Mouse (Mus musculus): Measurements from ENCODE around the gene Reg3d. TPM values are rescaled to one million over a fixed set of nuclear protein-coding genes. Genes with fewer than 3 reads are reported as not detected.

Reg3d gene
- total and polyA plus RNA-seq, 2 experiments from 2014 or later, result not detected

GRCm38 (mm10) chr6:78327798-78328197 is 50.9 kb downstream of the Reg3d start:
- Histone ChIP-seq H3K4me1 (ENCODE audit: insufficient read depth, low read length) (no peaks in the 10 kb centered on the region), H3K27ac (ENCODE audit: low read depth, low read length) (no peak overlapping the region), H3K9me3 (ENCODE audit: low read length) (no peaks in the 10 kb centered on the region), H3K27me3 (ENCODE audit: insufficient read depth, low read length) (no peaks in the 10 kb centered on the region), H3K9ac (replicated peaks; ENCODE audit: low read length, poor library complexity, severe bottlenecking) (no peak overlapping the region), H3K4me3 (ENCODE audit: low read depth, low read length) (no peak overlapping the region), H3K36me3 (ENCODE audit: insufficient read depth, low read length) (no peaks in the 10 kb centered on the region), H3K4me2 (ENCODE audit: low read depth, low read length, poor library complexity, severe bottlenecking) (no peak overlapping the region)
- DNase-seq (ENCODE audit: low spot score) (peak; percentile 62), ATAC-seq (ENCODE audit: low FRiP score) (no peak)
- TF ChIP-seq CTCF (IDR thresholded peaks at IDR 0.05), result peak; percentile 74

Other genes starting within 250 kb of the Reg3d start
- gene Reg3b, start 8.2 kb downstream of the Reg3d start, total RNA-seq (2014; rRNA removed), result not detected in 2 replicates
- gene Reg3b, start 8.2 kb downstream of the Reg3d start, polyA plus RNA-seq (2015; fragmentation: Nextera tagmentation; extraction: Ambion mirVana), result 0.23 and 0.37 TPM in 2 replicates
- not detected in 2 replicates for gene Reg3a, start 1.8 kb upstream of the Reg3d start, total RNA-seq (2014; rRNA removed)
- not detected in 2 replicates for gene Reg3a, start 1.8 kb upstream of the Reg3d start, polyA plus RNA-seq (2015; fragmentation: Nextera tagmentation; extraction: Ambion mirVana)
- gene Reg2, start 16.8 kb upstream of the Reg3d start, total RNA-seq (2014; rRNA removed), result not detected in 2 replicates
- not detected in 2 replicates for gene Reg2, start 16.8 kb upstream of the Reg3d start, polyA plus RNA-seq (2015; fragmentation: Nextera tagmentation; extraction: Ambion mirVana)
- not detected in 2 replicates for gene Reg1, start 43.8 kb upstream of the Reg3d start, total RNA-seq (2014; rRNA removed)
- not detected in 2 replicates for gene Reg1, start 43.8 kb upstream of the Reg3d start, polyA plus RNA-seq (2015; fragmentation: Nextera tagmentation; extraction: Ambion mirVana)
- not detected in 2 replicates for gene Reg3g, start 90.0 kb upstream of the Reg3d start, total RNA-seq (2014; rRNA removed)
- gene Reg3g, start 90.0 kb upstream of the Reg3d start, polyA plus RNA-seq (2015; fragmentation: Nextera tagmentation; extraction: Ambion mirVana), result 0.42 TPM in 1 of 2 replicates, not detected in the other

Measured in midbrain, postnatal 0 days (tissue).